Mouse (Mus musculus) midbrain, embryonic 12.5 days (tissue): ENCODE measurements around the gene Kcnk12. TPM values are rescaled to one million over a fixed set of nuclear protein-coding genes. Genes with fewer than 3 reads are reported as not detected.

ENCODE experiments used
- ATAC-seq: fragments of 200-750 bp; cut with Nextera tagmentation; 2 replicates; pipeline ENCODE4 v1.8.0; 2017; ENCODE audit warnings: low read depth, moderate TSS enrichment, moderate library complexity; ENCODE audit not compliant: low FRiP score
- H3K27ac ChIP-seq: fragments of 300-500 bp; sonication (generic); replicated peaks from 2 replicates; pipeline ENCODE4 v1.5.1; 2016; ENCODE audit warnings: mild to moderate bottlenecking
- H3K27me3 ChIP-seq: fragments of 300-500 bp; sonication (generic); 2 replicates; pipeline ENCODE4 v1.6.1; 2016; ENCODE audit warnings: mild to moderate bottlenecking
- H3K36me3 ChIP-seq: fragments of 300-500 bp; sonication (generic); 2 replicates; pipeline ENCODE4 v1.6.1; 2016
- H3K4me1 ChIP-seq: fragments of 300-500 bp; sonication (generic); 2 replicates; pipeline ENCODE4 v1.6.1; 2016
- H3K4me2 ChIP-seq: fragments of 300-500 bp; sonication (generic); replicated peaks from 2 replicates; pipeline ENCODE4 v1.6.1; 2016; ENCODE audit warnings: mild to moderate bottlenecking, moderate library complexity
- H3K4me3 ChIP-seq: fragments of 300-500 bp; sonication (generic); 2 replicates; pipeline ENCODE4 v1.5.1; 2016; ENCODE audit warnings: mild to moderate bottlenecking
- H3K9ac ChIP-seq: fragments of 300-500 bp; sonication (generic); replicated peaks from 2 replicates; pipeline ENCODE4 v1.6.1; 2016; ENCODE audit warnings: mild to moderate bottlenecking, moderate library complexity
- H3K9me3 ChIP-seq: fragments of 300-500 bp; sonication (generic); 2 replicates; pipeline ENCODE4 v1.6.1; 2016; ENCODE audit warnings: mild to moderate bottlenecking
- WGBS: fragments of 180-500 bp; shearing (Covaris S2); methylation state at CpG from one replicate; pipeline ENCODE4 v1.1.7; 2016; 5-methylcytosine and 5-hydroxymethylcytosine counted together
- polyA plus RNA-seq: library from polyadenylated mRNA; unstranded; fragments of >200 nt; fragmentation: Nextera tagmentation; extraction: Ambion mirVana; gene quantifications from 2 replicates; pipeline ENCODE4 v1.2.1, GENCODE M21; 2016

Gene Kcnk12
- polyA plus RNA-seq, 1 experiment from 2014 or later, result 0.32 TPM

- Histone ChIP-seq H3K4me3 (no peak overlapping the region), H3K27ac (no peak overlapping the region), H3K27me3 (peaks cover 23% of the 10 kb centered on the region), H3K4me2 (no peak overlapping the region), H3K36me3 (no peaks in the 10 kb centered on the region), H3K4me1 (peaks cover 7% of the 10 kb centered on the region; the same call in 1 of the 2 replicates), H3K9ac (no peak overlapping the region), H3K9me3 (no peaks in the 10 kb centered on the region)
- WGBS, result 73% methylated on average over 1 of the region's 1 CpGs
- ATAC-seq, result no peak
Measured at GRCm38 (mm10) chr17:87739835-87740234, 58.0 kb downstream of the Kcnk12 start.

GRCm38 (mm10) chr17:87737144-87737543 lies 60.6 kb downstream of the Kcnk12 start:
- Histone ChIP-seq H3K4me1 (0 out of 2 replicates have a peak, but pooled peaks cover 5% of the 10 kb centered on the region), H3K27me3 (no peaks in the 10 kb centered on the region; the same call in 1 of the 2 replicates), H3K36me3 (no peaks in the 10 kb centered on the region), H3K4me2 (no peak overlapping the region), H3K27ac (no peak overlapping the region), H3K4me3 (no peak overlapping the region), H3K9ac (no peak overlapping the region), H3K9me3 (no peaks in the 10 kb centered on the region)
- WGBS, result 90% methylated on average over 3 of the region's 3 CpGs
- ATAC-seq, result no peak

- H3K4me3 ChIP-seq, result no peak overlapping the region
- no peak for ATAC-seq
- 0 out of 2 replicates have a peak, but pooled peaks cover 4% of the 10 kb centered on the region for H3K9me3 ChIP-seq
- no peaks in the 10 kb centered on the region for H3K36me3 ChIP-seq
- H3K4me2 ChIP-seq, result no peak overlapping the region
- WGBS, result 91% methylated on average over 8 of the region's 8 CpGs
- no peak overlapping the region for H3K9ac ChIP-seq
- H3K27me3 ChIP-seq, result no peaks in the 10 kb centered on the region
- no peak overlapping the region for H3K27ac ChIP-seq
- no peaks in the 10 kb centered on the region for H3K4me1 ChIP-seq
Measured at GRCm38 (mm10) chr17:87734471-87734870, 63.3 kb downstream of the Kcnk12 start.

GRCm38 (mm10) chr17:87731962-87732361 lies 65.8 kb downstream of the Kcnk12 start:
- ATAC-seq, result no peak
- H3K9me3 ChIP-seq, result 0 out of 2 replicates have a peak, but pooled peaks cover 4% of the 10 kb centered on the region
- H3K4me1 ChIP-seq, result no peaks in the 10 kb centered on the region
- H3K4me2 ChIP-seq, result no peak overlapping the region
- H3K4me3 ChIP-seq, result no peak overlapping the region
- WGBS, result 81% methylated on average over 4 of the region's 4 CpGs
- H3K9ac ChIP-seq, result no peak overlapping the region
- no peaks in the 10 kb centered on the region for H3K27me3 ChIP-seq
- no peak overlapping the region for H3K27ac ChIP-seq
- no peaks in the 10 kb centered on the region for H3K36me3 ChIP-seq

- 0 out of 2 replicates have a peak, but pooled peaks cover 4% of the 10 kb centered on the region for H3K9me3 ChIP-seq
- H3K4me1 ChIP-seq, result no peaks in the 10 kb centered on the region
- H3K36me3 ChIP-seq, result peaks cover 40% of the 10 kb centered on the region
- no peak overlapping the region for H3K4me2 ChIP-seq
- no peak overlapping the region for H3K4me3 ChIP-seq
- no peak overlapping the region for H3K9ac ChIP-seq
- 93% methylated on average over 12 of the region's 12 CpGs for WGBS
- H3K27ac ChIP-seq, result no peak overlapping the region
- no peak for ATAC-seq
- no peaks in the 10 kb centered on the region for H3K27me3 ChIP-seq
Measured at GRCm38 (mm10) chr17:87726489-87727356, 71.1 kb downstream of the Kcnk12 start.

GRCm38 (mm10) chr17:87724727-87725126 lies 73.1 kb downstream of the Kcnk12 start:
- H3K4me1 ChIP-seq, result no peaks in the 10 kb centered on the region
- no peak overlapping the region for H3K27ac ChIP-seq
- H3K4me3 ChIP-seq, result no peak overlapping the region
- H3K9ac ChIP-seq, result no peak overlapping the region
- 90% methylated on average over 7 of the region's 7 CpGs for WGBS
- no peak overlapping the region for H3K4me2 ChIP-seq
- no peaks in the 10 kb centered on the region for H3K27me3 ChIP-seq
- peaks cover 55% of the 10 kb centered on the region for H3K36me3 ChIP-seq
- 0 out of 2 replicates have a peak, but pooled peaks cover 2% of the 10 kb centered on the region for H3K9me3 ChIP-seq
- no peak for ATAC-seq

- Histone ChIP-seq H3K4me2 (no peak overlapping the region), H3K36me3 (peaks cover 45% of the 10 kb centered on the region), H3K9me3 (no peaks in the 10 kb centered on the region), H3K27me3 (no peaks in the 10 kb centered on the region), H3K4me3 (no peak overlapping the region), H3K9ac (no peak overlapping the region), H3K27ac (no peak overlapping the region), H3K4me1 (peaks cover 6% of the 10 kb centered on the region; the same call in 1 of the 2 replicates)
- 86% methylated on average over 8 of the region's 8 CpGs for WGBS
- ATAC-seq, result no peak
Measured at GRCm38 (mm10) chr17:87700101-87700500, 97.7 kb downstream of the Kcnk12 start.

- WGBS, result 83% methylated on average over 16 of the region's 16 CpGs
- no peak for ATAC-seq
- peaks cover 48% of the 10 kb centered on the region for H3K36me3 ChIP-seq
- no peak overlapping the region for H3K9ac ChIP-seq
- H3K4me1 ChIP-seq, result peaks cover 6% of the 10 kb centered on the region; the same call in 1 of the 2 replicates
- H3K27ac ChIP-seq, result no peak overlapping the region
- H3K4me2 ChIP-seq, result no peak overlapping the region
- no peak overlapping the region for H3K4me3 ChIP-seq
- no peaks in the 10 kb centered on the region for H3K9me3 ChIP-seq
- no peaks in the 10 kb centered on the region for H3K27me3 ChIP-seq
Measured at GRCm38 (mm10) chr17:87698996-87699765, 98.6 kb downstream of the Kcnk12 start.

- no peak overlapping the region for H3K4me3 ChIP-seq
- no peak overlapping the region for H3K9ac ChIP-seq
- H3K4me1 ChIP-seq, result peaks cover 6% of the 10 kb centered on the region; the same call in 1 of the 2 replicates
- ATAC-seq, result no peak
- no peak overlapping the region for H3K27ac ChIP-seq
- no peaks in the 10 kb centered on the region for H3K9me3 ChIP-seq
- WGBS, result 84% methylated on average over 6 of the region's 6 CpGs
- H3K27me3 ChIP-seq, result no peaks in the 10 kb centered on the region
- H3K4me2 ChIP-seq, result no peak overlapping the region
- H3K36me3 ChIP-seq, result peaks cover 51% of the 10 kb centered on the region
Measured at GRCm38 (mm10) chr17:87696814-87697213, 101.0 kb downstream of the Kcnk12 start.

- ATAC-seq, result 0 out of 2 replicates have a peak, but pooled peaks have one; percentile 30
- H3K4me2 ChIP-seq, result no peak overlapping the region
- H3K9ac ChIP-seq, result no peak overlapping the region
- H3K4me1 ChIP-seq, result peaks cover 6% of the 10 kb centered on the region; the same call in 1 of the 2 replicates
- no peaks in the 10 kb centered on the region for H3K9me3 ChIP-seq
- H3K27ac ChIP-seq, result no peak overlapping the region
- peaks cover 49% of the 10 kb centered on the region for H3K36me3 ChIP-seq
- 92% methylated on average over 11 of the region's 11 CpGs for WGBS
- no peak overlapping the region for H3K4me3 ChIP-seq
- no peaks in the 10 kb centered on the region for H3K27me3 ChIP-seq
Measured at GRCm38 (mm10) chr17:87695874-87696465, 101.8 kb downstream of the Kcnk12 start.
